Mouse (Mus musculus): ENCODE data around the gene Zfp428. TPM values are rescaled to one million over a fixed set of nuclear protein-coding genes. Genes with fewer than 3 reads are reported as not detected.

Zfp428 gene
- total and polyA plus RNA-seq, 2 experiments: 1.4 to 2.3 TPM

DNA sequence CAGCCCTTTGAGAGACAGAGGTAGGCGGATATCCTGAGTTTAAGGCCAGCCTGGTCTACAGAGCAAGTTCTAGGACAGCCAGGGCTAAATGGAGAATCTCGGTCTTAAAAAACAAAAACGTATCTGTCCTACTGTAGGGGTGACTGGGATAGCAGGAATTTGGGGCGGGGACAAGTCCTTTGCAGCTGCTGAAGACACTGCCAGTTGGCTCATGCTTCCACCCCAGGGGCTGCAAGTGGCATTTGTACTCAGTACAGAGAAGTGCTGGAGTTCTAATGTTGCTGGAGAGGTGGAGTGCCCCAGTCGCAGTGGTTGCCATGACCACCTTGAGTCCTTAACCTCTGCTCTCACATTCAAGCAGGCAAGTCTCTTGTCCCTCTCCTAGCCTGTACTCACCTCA lies 16.0 kb downstream of the Zfp428 start:
- no peaks in the 10 kb centered on the region for H3K4me1 ChIP-seq (ENCODE audit: control insufficient read depth, insufficient read depth, low read length)
- WGBS: 66% methylated on average over 5 of the region's 5 CpGs

DNA sequence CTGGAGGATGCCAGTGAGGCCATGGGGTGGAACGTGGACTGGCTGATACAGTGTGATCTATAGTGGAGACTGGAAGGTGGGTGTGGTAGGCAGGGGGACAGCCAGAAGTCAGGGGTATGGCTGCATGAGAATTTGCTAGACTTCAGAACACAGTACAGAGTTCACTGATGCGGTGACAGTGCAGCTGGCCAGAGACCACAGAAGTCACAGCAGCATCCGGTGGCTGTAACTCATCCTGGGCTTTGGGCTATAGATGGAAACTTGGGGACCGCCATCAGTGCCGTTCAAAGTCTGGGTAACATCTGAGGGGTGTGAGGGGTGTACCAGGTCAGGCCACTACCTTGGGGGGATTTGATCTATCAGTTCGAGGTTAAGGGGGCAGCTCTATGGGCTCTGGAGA lies 16.9 kb downstream of the Zfp428 start:
- H3K79me2 ChIP-seq (ENCODE audit: control insufficient read depth, insufficient read depth, low read length): no peaks in the 10 kb centered on the region
- H3K27ac ChIP-seq (replicated peaks; ENCODE audit: insufficient read depth, low read depth, low read length): no peak overlapping the region
- TF ChIP-seq CTCF (IDR thresholded peaks at IDR 0.05; ENCODE audit: low read depth, low read length) (no peak), POLR2A (IDR thresholded peaks at IDR 0.05; ENCODE audit: extremely low read depth, insufficient read depth, low read length) (no peak)
- H3K4me1 ChIP-seq (ENCODE audit: control insufficient read depth, insufficient read depth, low read length): no peaks in the 10 kb centered on the region
- H3K27me3 ChIP-seq (ENCODE audit: control insufficient read depth, insufficient read depth, low read length): no peaks in the 10 kb centered on the region
- H3K36me3 ChIP-seq (ENCODE audit: control insufficient read depth, insufficient read depth, low read length): no peaks in the 10 kb centered on the region
- DNase-seq (ENCODE audit: extremely low read depth, low read depth, low spot score): no peak
- 64% methylated on average over 6 of the region's 6 CpGs for WGBS
- no peak overlapping the region for H3K9ac ChIP-seq (ENCODE audit: low read depth, low read length)
- no peak overlapping the region for H3K4me3 ChIP-seq (ENCODE audit: insufficient read depth, low read depth, low read length)

More for the DNA sequence above, 16.0 kb downstream of the Zfp428 start:
- Histone ChIP-seq H3K27me3 (ENCODE audit: control insufficient read depth, insufficient read depth, low read length) (no peaks in the 10 kb centered on the region), H3K27ac (replicated peaks; ENCODE audit: insufficient read depth, low read depth, low read length) (no peak overlapping the region), H3K79me2 (ENCODE audit: control insufficient read depth, insufficient read depth, low read length) (no peaks in the 10 kb centered on the region), H3K9ac (ENCODE audit: low read depth, low read length) (no peak overlapping the region), H3K36me3 (ENCODE audit: control insufficient read depth, insufficient read depth, low read length) (no peaks in the 10 kb centered on the region), H3K4me3 (ENCODE audit: insufficient read depth, low read depth, low read length) (no peak overlapping the region)
- TF ChIP-seq CTCF (IDR thresholded peaks at IDR 0.05; ENCODE audit: low read depth, low read length) (no peak), POLR2A (IDR thresholded peaks at IDR 0.05; ENCODE audit: extremely low read depth, insufficient read depth, low read length) (no peak)
- no peak for DNase-seq (ENCODE audit: extremely low read depth, low read depth, low spot score)

- peaks cover 3% of the 10 kb centered on the region; the same call in 1 of the 2 replicates for H3K4me1 ChIP-seq (ENCODE audit: control insufficient read depth, insufficient read depth, low read length)
- H3K4me3 ChIP-seq (ENCODE audit: insufficient read depth, low read depth, low read length): no peak overlapping the region
- peak; percentile 16 for DNase-seq (ENCODE audit: extremely low read depth, low read depth, low spot score)
- no peak overlapping the region for H3K9ac ChIP-seq (ENCODE audit: low read depth, low read length)
- no peaks in the 10 kb centered on the region for H3K79me2 ChIP-seq (ENCODE audit: control insufficient read depth, insufficient read depth, low read length)
- no peak overlapping the region for H3K27ac ChIP-seq (replicated peaks; ENCODE audit: insufficient read depth, low read depth, low read length)
- WGBS: 82% methylated on average over 6 of the region's 6 CpGs
- no peaks in the 10 kb centered on the region for H3K27me3 ChIP-seq (ENCODE audit: control insufficient read depth, insufficient read depth, low read length)
- no peak for TF ChIP-seq POLR2A (IDR thresholded peaks at IDR 0.05; ENCODE audit: extremely low read depth, insufficient read depth, low read length)
- 0 out of 2 replicates have a peak, but pooled peaks have one; percentile 5 for TF ChIP-seq CTCF (IDR thresholded peaks at IDR 0.05; ENCODE audit: low read depth, low read length)
- no peaks in the 10 kb centered on the region for H3K36me3 ChIP-seq (ENCODE audit: control insufficient read depth, insufficient read depth, low read length)
These were observed 18.2 kb downstream of the Zfp428 start for GRCm38 (mm10) chr7:24524978-24525377.

GRCm38 (mm10) chr7:24525686-24526420 lies 19.0 kb downstream of the Zfp428 start:
- no peaks in the 10 kb centered on the region for H3K79me2 ChIP-seq (ENCODE audit: control insufficient read depth, insufficient read depth, low read length)
- DNase-seq (ENCODE audit: extremely low read depth, low read depth, low spot score): no peak
- TF ChIP-seq CTCF (IDR thresholded peaks at IDR 0.05; ENCODE audit: low read depth, low read length) (no peak), POLR2A (IDR thresholded peaks at IDR 0.05; ENCODE audit: extremely low read depth, insufficient read depth, low read length) (no peak)
- no peak overlapping the region for H3K27ac ChIP-seq (replicated peaks; ENCODE audit: insufficient read depth, low read depth, low read length)
- H3K9ac ChIP-seq (ENCODE audit: low read depth, low read length): no peak overlapping the region
- peaks cover 3% of the 10 kb centered on the region; the same call in 1 of the 2 replicates for H3K4me1 ChIP-seq (ENCODE audit: control insufficient read depth, insufficient read depth, low read length)
- H3K4me3 ChIP-seq (ENCODE audit: insufficient read depth, low read depth, low read length): no peak overlapping the region
- H3K36me3 ChIP-seq (ENCODE audit: control insufficient read depth, insufficient read depth, low read length): no peaks in the 10 kb centered on the region
- WGBS: 89% methylated on average over 12 of the region's 12 CpGs
- H3K27me3 ChIP-seq (ENCODE audit: control insufficient read depth, insufficient read depth, low read length): no peaks in the 10 kb centered on the region

GRCm38 (mm10) chr7:24528861-24529260 lies 22.1 kb downstream of the Zfp428 start:
- Histone ChIP-seq H3K27ac (replicated peaks; ENCODE audit: insufficient read depth, low read depth, low read length) (no peak overlapping the region), H3K79me2 (ENCODE audit: control insufficient read depth, insufficient read depth, low read length) (peaks cover 5% of the 10 kb centered on the region; the same call in 1 of the 2 replicates), H3K36me3 (ENCODE audit: control insufficient read depth, insufficient read depth, low read length) (peaks cover 2% of the 10 kb centered on the region; the same call in 1 of the 2 replicates), H3K9ac (ENCODE audit: low read depth, low read length) (no peak overlapping the region), H3K4me3 (ENCODE audit: insufficient read depth, low read depth, low read length) (no peak overlapping the region), H3K4me1 (ENCODE audit: control insufficient read depth, insufficient read depth, low read length) (peaks cover 6% of the 10 kb centered on the region), H3K27me3 (ENCODE audit: control insufficient read depth, insufficient read depth, low read length) (no peaks in the 10 kb centered on the region)
- 92% methylated on average over 11 of the region's 11 CpGs for WGBS
- TF ChIP-seq POLR2A (IDR thresholded peaks at IDR 0.05; ENCODE audit: extremely low read depth, insufficient read depth, low read length): no peak
- no peak for TF ChIP-seq CTCF (IDR thresholded peaks at IDR 0.05; ENCODE audit: low read depth, low read length)
- no peak for DNase-seq (ENCODE audit: extremely low read depth, low read depth, low spot score)

GRCm38 (mm10) chr7:24529580-24529979 lies 22.8 kb downstream of the Zfp428 start:
- no peak for TF ChIP-seq POLR2A (IDR thresholded peaks at IDR 0.05; ENCODE audit: extremely low read depth, insufficient read depth, low read length)
- TF ChIP-seq CTCF (IDR thresholded peaks at IDR 0.05; ENCODE audit: low read depth, low read length): no peak
- Histone ChIP-seq H3K9ac (ENCODE audit: low read depth, low read length) (peak overlapping the region; percentile 66), H3K27ac (replicated peaks; ENCODE audit: insufficient read depth, low read depth, low read length) (peak overlapping the region; percentile 77), H3K36me3 (ENCODE audit: control insufficient read depth, insufficient read depth, low read length) (peaks cover 2% of the 10 kb centered on the region; the same call in 1 of the 2 replicates), H3K4me3 (ENCODE audit: insufficient read depth, low read depth, low read length) (peak overlapping the region; percentile 58), H3K79me2 (ENCODE audit: control insufficient read depth, insufficient read depth, low read length) (peaks cover 5% of the 10 kb centered on the region; the same call in 1 of the 2 replicates), H3K27me3 (ENCODE audit: control insufficient read depth, insufficient read depth, low read length) (no peaks in the 10 kb centered on the region), H3K4me1 (ENCODE audit: control insufficient read depth, insufficient read depth, low read length) (peaks cover 6% of the 10 kb centered on the region)
- DNase-seq (ENCODE audit: extremely low read depth, low read depth, low spot score): no peak
- WGBS: 59% methylated on average over 11 of the region's 11 CpGs
